Mouse (Mus musculus): ENCODE results near the gene Ubr7. TPM values are rescaled to one million over a fixed set of nuclear protein-coding genes. Genes with fewer than 3 reads are reported as not detected.

Ubr7 gene
- polyA plus RNA-seq, 1 experiment from 2014 or later, result 18.2 TPM

DNA sequence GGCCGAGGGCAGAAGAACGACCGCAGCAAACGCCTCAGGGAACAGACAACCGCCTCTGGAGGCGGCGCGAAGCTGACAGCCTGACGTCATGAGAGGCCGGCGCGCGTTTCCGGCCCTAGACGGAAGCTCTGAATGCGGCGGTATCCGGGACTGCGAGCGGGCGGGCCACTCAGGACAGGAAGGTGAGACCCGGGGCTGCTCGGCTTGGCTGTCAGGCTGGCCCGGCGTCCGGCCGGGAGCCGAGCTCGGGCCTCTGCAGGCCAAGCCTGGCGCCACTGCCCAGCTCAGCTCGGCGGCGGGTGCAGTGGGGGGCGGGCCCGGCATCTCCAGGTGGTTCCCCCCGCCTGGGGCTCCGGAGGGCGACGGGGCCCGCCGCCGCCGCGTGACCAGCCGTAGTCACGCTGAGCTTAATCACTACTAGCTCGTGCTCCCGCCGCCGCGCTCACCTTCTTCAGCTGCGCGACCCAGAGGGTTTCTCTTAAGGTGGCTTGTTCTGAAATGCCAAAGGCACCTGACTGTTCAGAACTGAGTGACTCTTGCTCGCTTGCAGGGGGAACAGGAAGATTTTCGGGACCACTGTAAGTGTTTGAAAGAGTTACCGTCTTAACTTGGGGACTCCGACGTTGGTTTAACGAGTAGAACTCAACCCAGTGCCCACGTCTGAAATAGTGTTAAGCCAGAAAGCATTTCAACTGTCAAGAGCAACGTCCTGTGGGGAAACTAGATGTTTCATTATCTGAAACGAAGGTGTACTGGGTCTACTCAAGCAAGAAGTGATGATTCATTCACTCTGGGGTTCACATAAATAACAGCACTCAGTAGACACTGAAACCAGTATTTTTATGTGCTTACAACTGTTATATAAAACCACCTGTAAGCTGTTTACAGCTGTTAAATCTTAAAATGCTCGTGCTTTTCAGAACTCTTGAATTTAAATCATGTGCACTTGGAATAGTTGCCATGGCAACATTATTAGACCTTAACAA, 13.9 kb upstream of the Ubr7 start, which contains the start of the genes Moap1 and Tmem251:
Gene Moap1 (minus strand): TSS at position 73 of the 986 bp plus-strand sequence.
Gene Tmem251 (plus strand): TSS at position 174 of the 986 bp plus-strand sequence.
- Histone ChIP-seq H3K36me3 (replicated peaks) (peaks cover 29% of the 10 kb centered on the region), H3K4me2 (peak within 1 kb of the TSS; percentile 78)

GRCm38 (mm10) chr12:102744839-102745238, 12.9 kb upstream of the Ubr7 start:
- peak overlapping the region; percentile 78 for H3K4me2 ChIP-seq
- H3K27me3 ChIP-seq, result no peaks in the 10 kb centered on the region
- H3K9ac ChIP-seq, result peak overlapping the region; percentile 92
- peak overlapping the region; percentile 92 for H3K4me3 ChIP-seq (replicated peaks)
- peaks cover 34% of the 10 kb centered on the region for H3K36me3 ChIP-seq (replicated peaks)
- 18% methylated on average over 6 of the region's 6 CpGs for WGBS (ENCODE audit: insufficient replicate concordance)
- H3K4me1 ChIP-seq (replicated peaks), result peaks cover 43% of the 10 kb centered on the region
- H3K9me3 ChIP-seq (replicated peaks), result no peaks in the 10 kb centered on the region
- ATAC-seq (ENCODE audit: insufficient read depth), result no peak
- H3K27ac ChIP-seq (replicated peaks), result peak overlapping the region; percentile 96

More for the DNA sequence above, 13.9 kb upstream of the Ubr7 start, which contains the start of the genes Moap1 and Tmem251:
- Histone ChIP-seq H3K27me3 (no peaks in the 10 kb centered on the region), H3K27ac (replicated peaks) (peak within 1 kb of the TSS; percentile 96), H3K4me3 (replicated peaks) (peak within 1 kb of the TSS; percentile 92), H3K4me1 (replicated peaks) (peaks cover 38% of the 10 kb centered on the region), H3K9ac (peak within 1 kb of the TSS; percentile 92), H3K9me3 (replicated peaks) (no peaks in the 10 kb centered on the region)
- ATAC-seq (ENCODE audit: insufficient read depth), result peak; percentile 96
- WGBS (ENCODE audit: insufficient replicate concordance), result under 1% methylated on average over 63 of the region's 63 CpGs

GRCm38 (mm10) chr12:102748256-102748655, 9.5 kb upstream of the Ubr7 start:
- ATAC-seq (ENCODE audit: insufficient read depth), result no peak
- no peak overlapping the region for H3K4me2 ChIP-seq
- WGBS (ENCODE audit: insufficient replicate concordance), result 78% methylated on average over 3 of the region's 3 CpGs
- peaks cover 34% of the 10 kb centered on the region for H3K36me3 ChIP-seq (replicated peaks)
- peaks cover 30% of the 10 kb centered on the region for H3K4me1 ChIP-seq (replicated peaks)
- no peak overlapping the region for H3K27ac ChIP-seq (replicated peaks)
- H3K9me3 ChIP-seq (replicated peaks), result no peaks in the 10 kb centered on the region
- no peak overlapping the region for H3K4me3 ChIP-seq (replicated peaks)
- no peak overlapping the region for H3K9ac ChIP-seq
- no peaks in the 10 kb centered on the region for H3K27me3 ChIP-seq

DNA sequence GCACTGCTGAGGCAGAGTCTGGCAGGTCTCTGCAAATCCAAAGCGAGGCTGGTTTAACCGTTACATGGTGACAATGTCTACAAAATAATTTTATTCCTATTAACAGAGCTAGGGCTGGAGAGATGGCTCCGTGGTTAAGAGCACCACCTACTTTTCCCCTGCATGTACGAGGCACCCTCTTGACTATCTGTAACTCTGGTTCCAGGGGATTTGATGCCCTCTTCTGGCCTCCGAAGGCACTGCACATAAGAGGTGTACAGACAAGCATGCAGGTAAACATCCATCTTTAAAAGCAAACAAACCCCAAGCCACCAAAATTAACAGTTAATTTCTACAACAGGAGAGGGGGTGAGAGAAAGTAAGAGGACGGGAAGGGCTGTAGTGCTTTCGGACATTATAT, 1.5 kb upstream of the Ubr7 start:
- H3K36me3 ChIP-seq (replicated peaks), result peaks cover 6% of the 10 kb centered on the region
- H3K4me3 ChIP-seq (replicated peaks), result peak overlapping the region; percentile 80
- peak overlapping the region; percentile 83 for H3K4me2 ChIP-seq
- H3K4me1 ChIP-seq (replicated peaks), result peaks cover 41% of the 10 kb centered on the region
- H3K9me3 ChIP-seq (replicated peaks), result no peaks in the 10 kb centered on the region
- no peak overlapping the region for H3K27ac ChIP-seq (replicated peaks)
- peak overlapping the region; percentile 70; the same call in 1 of the 2 replicates for H3K9ac ChIP-seq
- no peaks in the 10 kb centered on the region for H3K27me3 ChIP-seq
- ATAC-seq (ENCODE audit: insufficient read depth), result no peak
- 73% methylated on average over 7 of the region's 7 CpGs for WGBS (ENCODE audit: insufficient replicate concordance)

DNA sequence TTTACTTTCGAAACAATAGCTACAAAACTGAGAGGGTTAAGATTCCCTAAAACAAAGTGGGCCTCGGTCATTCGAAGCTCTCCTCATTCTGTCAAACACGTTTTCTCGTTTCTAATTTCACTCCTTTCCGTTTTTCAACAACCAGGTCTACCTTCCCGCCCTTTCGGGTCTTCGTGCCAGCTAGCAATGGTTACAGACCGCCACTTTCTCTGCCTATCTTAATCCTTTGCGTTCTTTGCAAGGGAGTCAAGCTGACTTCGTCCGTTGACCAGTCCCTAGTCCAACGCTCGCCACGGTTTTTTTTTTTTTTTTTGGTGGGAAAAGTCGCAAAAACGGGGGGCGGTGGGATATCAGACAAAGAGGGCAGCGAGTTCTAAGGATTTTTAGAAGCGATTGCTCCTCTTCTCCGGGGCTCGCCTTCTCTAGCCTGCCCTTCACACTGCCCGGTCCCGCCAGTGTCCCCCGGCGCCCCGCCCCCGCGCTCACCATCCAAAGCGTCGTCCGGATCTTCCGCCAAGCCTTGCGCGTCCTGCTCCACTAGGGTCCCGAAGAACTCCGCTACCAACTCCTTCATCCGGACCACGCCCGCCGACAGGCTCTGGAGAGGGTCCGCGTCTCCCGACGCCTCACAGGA, 595 bp upstream of the Ubr7 start:
- 1% methylated on average over 46 of the region's 46 CpGs for WGBS (ENCODE audit: insufficient replicate concordance)
- H3K4me3 ChIP-seq (replicated peaks), result peak overlapping the region; percentile 80
- H3K36me3 ChIP-seq (replicated peaks), result peaks cover 7% of the 10 kb centered on the region
- H3K4me1 ChIP-seq (replicated peaks), result peaks cover 41% of the 10 kb centered on the region
- H3K27ac ChIP-seq (replicated peaks), result peak overlapping the region; percentile 84
- H3K9me3 ChIP-seq (replicated peaks), result no peaks in the 10 kb centered on the region
- H3K9ac ChIP-seq, result peak overlapping the region; percentile 70
- H3K27me3 ChIP-seq, result no peaks in the 10 kb centered on the region
- H3K4me2 ChIP-seq, result peak overlapping the region; percentile 83
- peak; percentile 82 for ATAC-seq (ENCODE audit: insufficient read depth)

DNA sequence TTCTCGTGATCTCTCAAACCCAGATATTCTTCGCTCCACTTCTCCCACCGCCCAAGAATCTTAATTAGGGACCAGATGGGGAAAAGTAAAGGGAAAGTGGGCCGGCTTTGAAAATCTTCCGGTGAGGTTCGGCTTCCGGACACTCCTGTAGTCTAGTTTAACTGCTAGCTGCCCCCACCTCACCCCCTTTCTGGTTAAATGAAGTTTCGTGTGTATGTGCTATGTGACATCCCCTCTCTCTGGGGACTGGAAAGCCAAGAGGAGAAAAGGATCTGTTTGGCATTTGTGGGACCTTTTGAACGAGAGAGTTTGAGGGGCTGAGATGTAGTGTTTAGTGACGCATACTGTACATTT, 613 bp downstream of the Ubr7 start, which contains the start of gene Gm20604:
Gene Gm20604 (minus strand): TSS at position 270 of the 354 bp plus-strand sequence.
- Histone ChIP-seq H3K4me1 (replicated peaks) (peaks cover 41% of the 10 kb centered on the region), H3K4me3 (replicated peaks) (peak within 1 kb of the TSS; percentile 80), H3K4me2 (peak within 1 kb of the TSS; percentile 83), H3K27ac (replicated peaks) (peak within 1 kb of the TSS; percentile 84), H3K36me3 (replicated peaks) (peaks cover 15% of the 10 kb centered on the region), H3K27me3 (no peaks in the 10 kb centered on the region), H3K9ac (peak within 1 kb of the TSS; percentile 80), H3K9me3 (replicated peaks) (no peaks in the 10 kb centered on the region)
- 1% methylated on average over 10 of the region's 10 CpGs for WGBS (ENCODE audit: insufficient replicate concordance)
- no peak for ATAC-seq (ENCODE audit: insufficient read depth)

- Histone ChIP-seq H3K27ac (replicated peaks) (peak overlapping the region; percentile 80; the same call in 1 of the 2 replicates), H3K4me3 (replicated peaks) (peak overlapping the region; percentile 80), H3K36me3 (replicated peaks) (peaks cover 19% of the 10 kb centered on the region), H3K27me3 (no peaks in the 10 kb centered on the region), H3K9me3 (replicated peaks) (no peaks in the 10 kb centered on the region), H3K9ac (peak overlapping the region; percentile 80), H3K4me2 (peak overlapping the region; percentile 83), H3K4me1 (replicated peaks) (peaks cover 41% of the 10 kb centered on the region)
- no peak for ATAC-seq (ENCODE audit: insufficient read depth)
- 9% methylated on average over 5 of the region's 5 CpGs for WGBS (ENCODE audit: insufficient replicate concordance)
These were observed 1.2 kb downstream of the Ubr7 start for GRCm38 (mm10) chr12:102758936-102759335.

DNA sequence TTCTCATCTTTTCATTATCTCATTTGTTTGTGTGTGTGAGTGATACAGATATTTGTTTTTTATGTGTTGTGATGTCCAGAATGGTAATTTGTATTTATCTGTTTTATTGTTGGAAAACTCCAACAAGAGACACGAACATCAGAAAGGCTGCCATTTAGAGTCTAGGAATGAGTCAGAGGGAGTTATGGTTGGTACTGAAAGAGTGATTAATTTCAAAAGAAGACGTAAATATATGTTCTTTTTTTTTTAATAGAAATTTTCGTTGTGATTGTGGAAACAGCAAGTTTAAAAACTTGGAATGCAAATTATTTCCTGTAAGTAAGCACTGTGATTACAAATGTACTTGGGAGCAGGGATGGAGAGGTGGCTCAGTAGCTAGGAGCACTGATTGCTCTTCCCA, 3.9 kb downstream of the Ubr7 start:
- no peak for ATAC-seq (ENCODE audit: insufficient read depth)
- no peak overlapping the region for H3K4me3 ChIP-seq (replicated peaks)
- H3K4me2 ChIP-seq, result no peak overlapping the region
- no peak overlapping the region for H3K27ac ChIP-seq (replicated peaks)
- H3K9ac ChIP-seq, result no peak overlapping the region
- no peaks in the 10 kb centered on the region for H3K9me3 ChIP-seq (replicated peaks)
- H3K4me1 ChIP-seq (replicated peaks), result peaks cover 23% of the 10 kb centered on the region
- H3K36me3 ChIP-seq (replicated peaks), result peaks cover 39% of the 10 kb centered on the region
- 73% methylated on average over 3 of the region's 3 CpGs for WGBS (ENCODE audit: insufficient replicate concordance)
- H3K27me3 ChIP-seq, result no peaks in the 10 kb centered on the region

GRCm38 (mm10) chr12:102763696-102764095, 5.9 kb downstream of the Ubr7 start:
- ATAC-seq (ENCODE audit: insufficient read depth), result no peak
- no peak overlapping the region for H3K4me2 ChIP-seq
- H3K27ac ChIP-seq (replicated peaks), result no peak overlapping the region
- H3K9me3 ChIP-seq (replicated peaks), result no peaks in the 10 kb centered on the region
- peaks cover 59% of the 10 kb centered on the region for H3K36me3 ChIP-seq (replicated peaks)
- H3K4me3 ChIP-seq (replicated peaks), result no peak overlapping the region
- H3K27me3 ChIP-seq, result no peaks in the 10 kb centered on the region
- H3K9ac ChIP-seq, result no peak overlapping the region
- peaks cover 17% of the 10 kb centered on the region for H3K4me1 ChIP-seq (replicated peaks)

- H3K36me3 ChIP-seq (replicated peaks), result peaks cover 93% of the 10 kb centered on the region
- no peak overlapping the region for H3K9ac ChIP-seq
- no peak overlapping the region for H3K4me2 ChIP-seq
- ATAC-seq (ENCODE audit: insufficient read depth), result no peak
- H3K27ac ChIP-seq (replicated peaks), result no peak overlapping the region
- 84% methylated on average over 4 of the region's 4 CpGs for WGBS (ENCODE audit: insufficient replicate concordance)
- H3K4me3 ChIP-seq (replicated peaks), result no peak overlapping the region
- H3K9me3 ChIP-seq (replicated peaks), result no peaks in the 10 kb centered on the region
- H3K27me3 ChIP-seq, result no peaks in the 10 kb centered on the region
- no peaks in the 10 kb centered on the region; the same call in 1 of the 2 replicates for H3K4me1 ChIP-seq (replicated peaks)
These were observed 11.2 kb downstream of the Ubr7 start for GRCm38 (mm10) chr12:102769000-102769399.

DNA sequence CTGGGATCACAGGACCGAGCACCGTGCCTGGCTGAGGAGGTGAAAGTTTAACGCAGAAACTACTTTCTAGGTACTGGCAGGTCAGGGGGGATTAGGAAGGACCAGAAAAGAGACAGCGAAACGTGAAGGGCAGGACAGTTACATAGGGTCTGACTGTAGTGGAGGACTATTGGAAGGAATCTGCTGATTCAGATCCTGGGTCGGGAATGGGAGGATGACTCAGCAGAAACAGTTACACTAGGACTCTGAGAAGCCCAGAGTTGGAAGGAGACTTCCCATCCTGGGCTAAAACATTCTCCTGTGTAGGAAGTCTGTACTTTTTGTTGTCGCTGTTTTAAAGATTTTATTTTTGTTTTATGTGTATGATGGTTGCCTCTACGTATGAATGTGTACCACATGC, 13.8 kb downstream of the Ubr7 start:
- WGBS (ENCODE audit: insufficient replicate concordance), result 83% methylated on average over 8 of the region's 8 CpGs
- ATAC-seq (ENCODE audit: insufficient read depth), result no peak
- no peaks in the 10 kb centered on the region for H3K27me3 ChIP-seq

More for the DNA sequence above, 13.8 kb downstream of the Ubr7 start:
- H3K9ac ChIP-seq, result no peak overlapping the region
- H3K4me2 ChIP-seq, result no peak overlapping the region
- no peaks in the 10 kb centered on the region for H3K9me3 ChIP-seq (replicated peaks)
- no peak overlapping the region for H3K27ac ChIP-seq (replicated peaks)
- no peak overlapping the region for H3K4me3 ChIP-seq (replicated peaks)
- peaks cover 94% of the 10 kb centered on the region for H3K36me3 ChIP-seq (replicated peaks)
- H3K4me1 ChIP-seq (replicated peaks), result no peaks in the 10 kb centered on the region

Data from liver, embryonic 15.5 days (tissue).